Mouse (Mus musculus): Measurements from ENCODE around the gene Ccnjl.
A peak's percentile ranks its signal among the peaks of the same experiment; 100 is the strongest.

The Ccnjl gene

GRCm38 (mm10) chr11:43520521-43520920, 8.1 kb upstream of the Ccnjl start:
- DNase-seq (ENCODE audit: low spot score in 2 of 2), result no peak

- DNase-seq (ENCODE audit: low spot score in 2 of 2), result peak; percentile 42 to 64
Observed at GRCm38 (mm10) chr11:43528078-43528682, 404 bp upstream of the Ccnjl start.

- DNase-seq (ENCODE audit: low spot score in 2 of 2), result no peak
Observed at GRCm38 (mm10) chr11:43530043-43530442, 1.5 kb downstream of the Ccnjl start.

GRCm38 (mm10) chr11:43531619-43532018, 3.0 kb downstream of the Ccnjl start:
- DNase-seq (ENCODE audit: low spot score in 2 of 2), result no peak

- no peak for DNase-seq (ENCODE audit: low spot score in 2 of 2)
Observed at GRCm38 (mm10) chr11:43537074-43537473, 8.5 kb downstream of the Ccnjl start.

GRCm38 (mm10) chr11:43539863-43540262, 11.3 kb downstream of the Ccnjl start:
- no peak for DNase-seq (ENCODE audit: low spot score in 2 of 2)

GRCm38 (mm10) chr11:43543711-43544466, 15.3 kb downstream of the Ccnjl start:
- DNase-seq (ENCODE audit: low spot score in 2 of 2), result no peak

- no peak for DNase-seq (ENCODE audit: low spot score in 2 of 2)
Observed at GRCm38 (mm10) chr11:43544819-43545218, 16.2 kb downstream of the Ccnjl start.

- DNase-seq (ENCODE audit: low spot score in 2 of 2), result no peak
Observed at GRCm38 (mm10) chr11:43545873-43546475, 17.4 kb downstream of the Ccnjl start.

- DNase-seq (ENCODE audit: low spot score in 2 of 2), result no peak
Observed at GRCm38 (mm10) chr11:43546678-43547077, 18.1 kb downstream of the Ccnjl start.

- DNase-seq (ENCODE audit: low spot score in 2 of 2), result peak; percentile 43 to 68
Observed at GRCm38 (mm10) chr11:43548148-43548547, 19.6 kb downstream of the Ccnjl start.

GRCm38 (mm10) chr11:43548657-43549435, 20.3 kb downstream of the Ccnjl start:
- DNase-seq (ENCODE audit: low spot score in 2 of 2), result no peak

GRCm38 (mm10) chr11:43549701-43550100, 21.1 kb downstream of the Ccnjl start:
- peak in 1 of 2 experiments; percentile 29 for DNase-seq (ENCODE audit: low spot score in 2 of 2)

GRCm38 (mm10) chr11:43551756-43552155, 23.2 kb downstream of the Ccnjl start:
- DNase-seq (ENCODE audit: low spot score in 2 of 2), result no peak

GRCm38 (mm10) chr11:43552675-43553074, 24.1 kb downstream of the Ccnjl start:
- DNase-seq (ENCODE audit: low spot score in 2 of 2), result no peak

- no peak for DNase-seq (ENCODE audit: low spot score in 2 of 2)
Observed at GRCm38 (mm10) chr11:43556538-43556937, 28.0 kb downstream of the Ccnjl start.

- DNase-seq (ENCODE audit: low spot score in 2 of 2), result peak; percentile 45 to 66
Observed at GRCm38 (mm10) chr11:43559515-43560292, 31.1 kb downstream of the Ccnjl start.

GRCm38 (mm10) chr11:43563654-43564244, 35.2 kb downstream of the Ccnjl start:
- no peak for DNase-seq (ENCODE audit: low spot score in 2 of 2)

GRCm38 (mm10) chr11:43565414-43565813, 36.8 kb downstream of the Ccnjl start:
- no peak for DNase-seq (ENCODE audit: low spot score in 2 of 2)

GRCm38 (mm10) chr11:43565852-43566251, 37.3 kb downstream of the Ccnjl start:
- no peak for DNase-seq (ENCODE audit: low spot score in 2 of 2)

GRCm38 (mm10) chr11:43566696-43567095, 38.1 kb downstream of the Ccnjl start:
- no peak for DNase-seq (ENCODE audit: low spot score in 2 of 2)

Measured in frontal cortex, postnatal 36 days (tissue).